Mouse (Mus musculus): Measurements from ENCODE around the gene Hapln2.

Gene Hapln2

DNA sequence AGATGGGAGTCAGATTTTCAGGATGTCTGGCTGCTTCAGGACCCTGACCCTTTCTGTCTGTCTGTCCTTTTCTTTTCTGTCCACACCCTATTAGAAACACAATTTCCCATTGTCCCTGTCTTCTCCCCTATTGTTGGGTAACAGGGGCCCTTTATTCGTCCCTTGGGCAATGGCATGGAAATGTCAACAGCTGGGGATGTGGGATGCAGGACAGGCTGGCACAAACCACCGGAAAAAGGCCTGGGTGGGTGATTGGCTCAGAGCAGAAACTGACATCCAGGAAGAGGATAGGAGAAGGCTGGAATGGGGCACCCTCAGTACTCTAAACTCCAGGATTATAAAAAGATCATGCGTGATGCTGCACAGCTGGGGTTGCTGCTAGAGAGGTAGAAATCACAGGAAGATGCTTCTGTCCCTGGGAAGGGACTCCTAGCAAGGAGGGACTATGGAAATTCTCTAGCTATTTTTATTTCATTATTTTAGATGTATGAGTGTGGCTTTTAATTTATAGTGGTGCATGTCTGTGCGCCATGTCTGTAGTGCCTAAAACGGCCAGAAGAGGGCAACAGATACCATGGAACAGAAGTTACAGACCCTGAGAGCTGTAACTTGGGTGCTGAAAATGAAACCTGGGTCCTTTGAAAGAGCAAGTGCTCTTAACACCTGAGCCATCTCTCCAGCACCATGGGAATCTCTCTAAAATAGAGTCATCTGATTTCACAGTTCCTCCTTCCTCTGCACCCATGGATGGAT is at the start of gene Hapln2:
Gene Hapln2 (minus strand): TSS at position 150 of the 753 bp plus-strand sequence.
- no peak for DNase-seq

DNA sequence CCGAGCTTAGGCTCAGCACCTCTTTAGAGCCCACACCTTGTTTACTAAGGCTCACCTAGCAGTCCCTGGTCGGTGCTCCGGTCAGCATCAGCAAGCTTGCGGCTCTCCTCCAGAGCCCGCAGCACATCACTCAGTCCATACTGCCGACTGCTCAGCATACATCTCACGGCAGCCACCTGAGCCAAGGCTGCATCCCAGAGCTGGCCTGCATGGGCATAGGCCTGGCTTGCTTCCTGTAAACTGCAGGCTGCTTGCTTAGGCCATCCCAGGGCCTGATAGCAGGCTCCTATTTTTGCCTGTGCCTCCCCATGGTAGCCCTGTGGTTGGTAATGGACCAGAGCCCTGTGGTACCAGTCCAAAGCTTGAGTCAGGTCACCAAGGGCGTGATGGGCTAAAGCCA is 47.4 kb upstream of the Hapln2 start:
- no peak for DNase-seq

DNA sequence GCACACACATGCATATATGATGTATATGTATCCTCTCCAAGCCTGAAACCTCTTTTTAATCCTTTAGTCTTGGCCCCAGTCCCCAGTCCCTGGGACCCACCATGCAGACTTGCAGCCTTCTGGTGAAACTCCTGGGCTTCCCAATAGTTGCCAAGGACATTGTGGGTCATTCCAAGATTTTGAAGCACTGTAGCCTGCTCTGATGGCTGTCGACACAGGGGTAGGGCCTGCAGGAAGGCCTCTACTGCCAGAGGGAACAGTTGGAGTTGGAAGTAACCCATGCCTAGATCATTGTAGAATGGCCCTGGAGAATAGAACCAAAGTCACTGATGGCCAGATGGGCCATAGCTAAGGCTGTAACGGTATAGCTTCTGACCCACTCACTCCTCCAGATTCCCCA is 47.0 kb upstream of the Hapln2 start:
- no peak for DNase-seq

DNA sequence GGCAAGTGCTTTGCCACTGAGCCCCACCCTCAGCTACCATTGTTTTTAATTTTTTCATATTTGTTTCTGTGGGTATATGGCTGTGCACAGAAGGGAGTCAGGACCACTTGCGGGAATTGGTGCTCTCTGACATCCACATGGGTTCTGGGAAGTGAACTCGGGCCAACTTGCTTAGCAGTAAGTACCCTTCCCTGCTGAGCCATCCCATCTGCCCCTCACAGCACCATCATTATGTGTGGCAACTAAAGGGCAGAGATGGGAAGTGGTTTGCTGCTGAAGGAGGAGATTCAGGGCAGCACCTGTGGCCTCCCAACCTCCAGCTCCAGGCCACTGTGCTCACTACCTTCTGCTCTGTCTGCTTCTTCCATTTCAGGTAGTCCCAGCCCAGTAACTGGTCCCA is 46.2 kb upstream of the Hapln2 start:
- no peak for DNase-seq

DNA sequence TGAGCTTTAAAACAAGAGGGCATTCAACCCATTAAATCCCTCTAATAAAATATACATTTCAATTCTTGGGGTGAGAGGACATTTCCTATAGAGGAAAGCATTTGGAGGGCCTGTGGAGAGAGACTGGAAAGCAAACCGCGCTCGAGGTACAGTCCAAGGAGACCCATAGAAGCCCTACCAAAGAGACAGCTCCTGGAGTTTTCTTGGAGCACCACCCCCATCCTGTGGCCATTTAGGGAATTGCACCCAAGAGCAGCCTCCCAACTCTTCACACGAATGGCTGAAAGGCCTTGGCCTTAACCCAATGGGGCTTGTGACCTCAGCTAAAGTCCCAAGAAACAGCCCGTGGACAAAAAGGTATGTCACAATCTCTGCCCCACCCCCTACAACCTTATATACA is 44.4 kb upstream of the Hapln2 start:
- peak; percentile 92 for DNase-seq

DNA sequence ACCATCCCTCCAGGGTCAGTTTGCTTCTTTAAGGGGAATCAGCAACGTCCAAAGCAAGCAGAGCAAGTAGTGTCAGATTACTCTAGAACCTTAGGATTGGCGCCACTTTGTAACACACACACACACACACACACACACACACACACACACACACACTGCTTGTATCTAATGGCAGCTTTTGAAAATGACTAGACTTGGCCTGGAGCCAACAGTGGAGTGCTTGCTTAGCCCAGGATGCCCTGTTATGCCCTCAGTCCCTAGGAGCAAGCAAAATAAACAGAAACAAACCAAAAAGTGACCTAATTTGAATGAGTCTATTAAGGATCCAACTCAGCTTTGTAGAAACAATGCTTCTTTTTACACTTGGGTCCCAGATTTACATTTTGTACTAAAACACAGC is 41.0 kb upstream of the Hapln2 start:
- DNase-seq: no peak

DNA sequence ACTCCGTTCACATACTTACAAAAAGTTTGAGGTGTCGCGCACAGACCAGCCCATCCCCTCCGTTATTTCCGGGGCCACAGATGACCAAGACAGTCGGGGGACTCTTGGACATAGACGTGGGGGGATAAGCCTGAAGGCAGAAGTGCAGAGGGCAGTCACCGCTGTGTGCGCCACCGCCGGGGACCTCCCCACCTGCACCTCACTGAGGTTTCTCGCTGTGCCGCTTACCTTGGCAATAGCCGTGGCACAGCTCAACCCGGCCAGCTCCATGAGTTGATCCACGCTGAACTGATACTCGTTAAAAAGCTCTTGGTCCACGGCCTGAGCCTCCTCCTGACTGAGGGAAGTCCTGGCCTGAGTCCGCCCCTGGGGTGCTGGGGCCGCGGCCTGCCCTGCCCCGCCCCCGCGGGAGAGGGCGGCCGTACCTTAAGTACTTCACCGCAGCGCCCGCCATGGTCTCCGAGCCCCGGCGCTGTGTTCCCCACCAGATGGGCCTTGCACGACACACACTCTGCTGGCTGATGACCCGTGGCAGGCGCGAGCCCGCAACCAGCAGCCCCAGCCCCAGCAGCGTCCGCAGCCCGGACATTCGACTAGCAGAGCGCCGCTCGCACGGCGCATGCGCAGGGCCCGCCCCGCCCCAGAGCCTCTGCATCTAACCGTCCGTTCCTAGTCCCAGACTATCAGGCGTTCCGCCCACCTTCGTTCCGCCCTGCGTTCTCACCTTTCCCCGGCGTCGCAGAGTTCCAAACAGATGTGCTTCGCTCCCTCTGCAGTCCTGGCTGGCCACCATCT is 30.7 kb upstream of the Hapln2 start, which contains the start of gene Naxe:
Gene Naxe (minus strand): TSS at position 594 of the 795 bp plus-strand sequence.
- DNase-seq: peak; percentile 80

DNA sequence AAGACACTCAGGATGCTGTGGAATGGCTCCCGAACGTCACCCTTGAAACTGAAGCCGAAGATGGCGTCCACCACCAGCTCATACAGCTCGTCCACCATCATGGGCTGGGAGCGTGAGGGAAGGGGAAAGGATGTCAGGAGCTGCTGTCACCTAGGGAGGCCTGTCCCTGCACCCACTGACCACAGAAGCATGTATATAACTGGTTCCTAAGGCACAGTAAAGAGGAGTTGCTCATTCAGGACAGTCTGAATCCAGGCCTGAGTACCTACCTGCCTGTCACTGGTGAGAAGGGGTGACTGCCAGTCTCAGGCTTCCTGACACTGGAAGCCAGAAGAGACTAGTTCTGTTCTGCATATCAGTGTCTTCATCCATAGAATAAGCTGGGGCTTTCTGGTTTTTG is 29.6 kb upstream of the Hapln2 start:
- DNase-seq: no peak

DNA sequence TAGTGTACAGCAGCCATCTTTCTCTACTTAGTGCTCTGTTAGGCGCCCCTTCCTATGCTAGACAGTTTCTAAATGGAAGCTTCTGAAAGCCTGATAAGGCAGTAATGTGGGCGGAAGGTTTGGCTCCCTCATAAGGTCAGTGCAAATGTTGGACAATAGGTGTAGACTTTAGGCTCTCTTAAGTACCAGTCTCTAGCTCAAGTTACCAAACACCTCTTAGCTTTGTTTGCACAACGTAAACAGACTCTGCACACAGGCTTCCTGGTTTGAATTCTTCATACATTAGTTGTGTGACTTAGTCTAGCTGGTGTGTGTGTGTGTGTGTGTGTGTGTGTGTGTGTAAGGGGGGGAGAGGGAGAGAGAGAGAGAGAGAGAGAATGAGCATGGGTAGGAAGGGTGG is 22.1 kb upstream of the Hapln2 start:
- DNase-seq: no peak

DNA sequence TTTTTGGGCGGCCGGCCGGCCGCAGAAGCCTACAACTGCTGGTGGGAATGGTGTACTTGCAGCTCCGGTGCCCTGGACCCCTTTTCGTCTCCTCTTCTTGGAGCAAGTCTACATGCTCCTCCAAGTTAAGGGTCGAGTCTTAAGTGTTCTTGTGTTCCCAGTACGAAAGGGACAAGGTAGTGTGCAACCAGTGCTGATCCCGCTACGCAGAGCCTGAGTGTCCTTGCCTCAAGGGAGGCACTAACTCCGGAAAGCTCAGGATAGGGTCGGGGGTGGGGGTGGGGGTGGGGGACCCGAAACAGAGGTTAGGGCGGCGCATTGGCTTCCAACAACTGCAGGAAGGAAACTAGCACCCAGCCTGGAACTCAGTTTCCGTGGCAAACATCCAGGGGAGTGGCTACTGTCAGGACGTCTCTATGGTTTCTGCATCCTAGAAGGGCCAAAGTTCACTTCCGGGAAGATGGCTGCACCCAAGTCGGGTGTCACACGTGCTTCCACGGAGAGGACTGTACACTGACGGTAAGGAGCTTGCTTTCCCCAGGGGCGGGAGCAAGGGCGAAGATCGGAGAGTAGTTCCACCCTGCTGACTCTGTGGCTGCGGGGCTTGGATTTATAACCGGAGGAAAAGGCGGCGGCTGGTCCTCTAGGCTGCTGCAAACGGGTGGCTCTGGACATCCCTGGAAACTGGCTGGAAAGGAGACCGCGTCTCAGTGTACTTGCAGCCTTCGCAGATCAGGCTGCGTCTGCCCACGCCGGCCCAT is 15.5 kb upstream of the Hapln2 start, which contains the start of gene Gpatch4:
Gene Gpatch4 (plus strand): TSS at position 448 of the 761 bp plus-strand sequence.
- peak; percentile 89 for DNase-seq

DNA sequence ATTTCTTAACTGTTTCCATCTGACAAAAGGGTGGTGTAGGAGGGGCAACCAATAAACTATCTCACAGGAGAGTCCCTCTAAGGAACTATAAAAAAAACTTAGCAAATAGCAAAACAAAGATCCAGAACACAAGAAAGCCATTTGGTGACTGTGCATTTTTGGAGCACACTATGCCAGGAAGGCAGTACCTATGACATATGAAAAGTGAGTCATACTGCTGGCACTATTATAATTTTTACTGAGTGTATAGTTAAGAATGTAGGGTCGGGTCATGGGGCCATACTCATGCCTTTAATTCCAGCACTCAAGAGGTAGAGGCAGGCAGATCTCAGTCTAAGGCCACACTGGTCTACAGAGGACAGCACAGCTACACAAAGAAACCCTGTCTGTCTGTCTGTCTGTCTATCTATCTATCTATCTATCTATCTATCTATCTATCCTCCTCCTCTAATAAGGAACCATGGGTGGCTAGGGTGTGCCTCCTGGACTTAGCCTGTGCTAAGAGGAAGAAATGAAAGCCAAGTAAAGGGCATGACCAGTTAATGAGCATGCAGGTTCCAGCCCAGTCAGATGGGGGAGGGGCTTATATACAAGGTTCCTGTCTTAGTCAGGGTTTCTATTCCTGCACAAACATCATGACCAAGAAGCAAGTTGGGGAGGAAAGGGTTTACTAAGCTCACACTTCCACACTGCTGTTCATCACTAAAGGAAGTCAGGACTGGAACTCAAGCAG is 8.3 kb upstream of the Hapln2 start:
- DNase-seq: no peak

DNA sequence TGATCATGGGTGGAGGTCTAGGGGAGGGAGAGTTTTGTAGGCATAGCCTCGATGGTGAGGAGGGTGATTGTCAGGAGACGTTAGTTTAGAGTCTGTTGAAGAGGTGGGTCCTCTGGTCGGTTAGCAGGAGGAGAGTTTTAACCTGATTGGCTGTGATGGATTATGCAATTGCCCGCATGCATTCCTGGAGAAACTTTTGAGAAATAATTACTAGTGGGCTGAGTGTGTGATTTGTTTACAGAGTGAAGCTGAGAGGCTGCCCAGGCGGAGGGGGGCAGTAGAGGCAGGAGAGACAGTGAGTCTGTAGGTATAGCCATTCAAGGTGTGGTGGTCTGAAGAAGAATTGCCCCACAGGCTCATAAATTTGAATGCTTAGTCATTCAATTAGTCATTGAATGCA is 6.1 kb upstream of the Hapln2 start:
- DNase-seq: no peak

DNA sequence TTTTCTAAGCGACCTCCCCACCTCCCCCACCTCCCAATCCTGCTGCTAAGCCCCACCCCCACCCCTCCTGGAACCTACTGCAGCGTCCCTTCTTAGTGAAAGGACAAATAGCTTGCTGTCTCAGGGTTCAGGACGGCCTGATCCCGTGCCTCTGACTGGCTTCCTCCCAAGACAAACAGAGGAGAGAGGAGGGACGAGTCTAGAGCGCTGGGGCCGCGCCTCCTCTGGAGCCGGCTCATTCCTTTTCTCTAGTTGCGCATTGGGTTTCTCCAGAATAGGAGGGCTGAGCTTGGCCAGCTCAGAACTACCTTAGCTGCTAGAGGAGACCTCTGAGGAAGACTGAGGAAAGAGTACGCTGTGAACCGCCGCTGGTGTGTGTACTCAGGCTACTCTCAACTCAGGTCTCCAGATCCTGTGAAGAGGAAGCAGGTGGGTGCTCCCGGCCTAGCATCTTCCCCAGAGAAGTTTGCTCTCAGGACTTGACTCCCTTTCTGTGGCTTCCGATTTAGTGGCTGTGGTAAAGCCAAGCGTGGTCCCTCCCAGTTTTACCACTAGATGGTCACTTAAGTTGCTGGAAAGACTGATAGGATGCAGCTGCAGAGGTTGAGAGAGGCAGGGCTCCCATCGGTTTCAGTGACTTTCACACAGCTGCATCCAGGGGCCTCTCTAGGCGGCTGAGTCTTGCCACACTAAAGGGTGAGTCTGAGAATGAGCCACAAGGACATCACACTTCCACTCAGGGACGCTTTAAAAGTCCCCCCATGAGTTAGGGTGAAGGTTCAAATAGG is 3.4 kb upstream of the Hapln2 start:
- no peak for DNase-seq

DNA sequence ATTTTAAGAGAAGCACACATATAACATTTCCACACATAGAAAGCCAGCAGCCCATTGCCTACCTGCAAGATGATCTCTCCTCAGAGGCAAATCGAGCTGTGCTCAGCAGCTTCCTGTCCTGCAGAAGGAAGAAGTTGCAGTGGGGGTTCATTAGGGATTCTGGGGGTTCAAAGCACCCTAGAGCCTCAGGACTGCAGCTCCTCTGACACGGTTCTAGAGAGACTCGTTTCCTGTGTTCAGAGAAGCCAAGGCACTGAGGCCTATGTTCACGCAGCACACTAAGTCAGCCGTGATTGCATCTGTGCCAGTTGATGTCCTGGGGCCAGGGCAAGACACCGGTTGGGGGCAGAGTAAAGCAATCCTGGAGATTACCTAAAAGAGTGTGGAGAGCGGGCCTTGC is 560 bp downstream of the Hapln2 start:
- no peak for DNase-seq

DNA sequence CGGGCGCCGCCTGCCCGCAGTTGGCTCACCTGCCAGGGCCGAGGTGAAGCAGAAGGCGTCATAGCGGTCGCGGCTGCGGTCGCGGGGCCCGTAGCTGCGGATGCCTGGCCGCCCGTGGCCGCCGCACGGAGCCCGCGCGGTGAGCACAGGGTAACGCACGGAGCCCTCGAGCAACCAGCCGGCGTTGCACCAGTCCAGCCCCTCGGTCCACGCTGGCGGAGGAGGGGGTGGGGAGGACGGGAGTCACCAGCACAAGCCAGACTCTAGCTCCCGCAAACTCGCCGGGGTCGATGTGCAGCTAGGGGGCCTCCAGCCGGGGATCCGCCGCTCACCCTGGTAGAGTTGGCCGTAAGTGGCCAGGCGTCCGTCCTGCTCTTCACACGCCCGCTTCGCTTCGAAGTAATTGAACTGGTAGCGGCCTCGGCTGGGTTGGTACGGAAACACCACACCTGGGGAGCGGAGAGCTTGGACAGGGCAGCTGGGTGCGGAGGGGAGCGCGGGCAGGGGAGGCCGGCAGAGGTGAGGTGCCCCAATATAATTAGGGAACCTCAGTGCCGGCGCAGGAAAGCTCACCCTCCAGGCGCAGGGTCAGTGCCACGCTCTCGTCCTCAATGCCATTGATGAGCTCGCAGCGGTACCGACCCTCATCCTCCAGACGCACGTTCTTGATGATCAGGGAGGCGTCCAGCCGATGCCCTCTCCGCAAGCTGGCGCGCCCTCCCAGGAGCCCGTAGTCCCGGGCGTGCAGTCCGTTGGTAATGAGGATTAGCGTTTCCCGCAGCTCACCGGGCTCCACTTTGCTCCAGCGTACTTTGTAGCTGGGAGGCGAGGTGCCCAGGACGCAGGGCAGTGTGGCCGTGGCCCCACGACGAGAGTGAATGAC is 4.0 kb downstream of the Hapln2 start:
- no peak for DNase-seq

DNA sequence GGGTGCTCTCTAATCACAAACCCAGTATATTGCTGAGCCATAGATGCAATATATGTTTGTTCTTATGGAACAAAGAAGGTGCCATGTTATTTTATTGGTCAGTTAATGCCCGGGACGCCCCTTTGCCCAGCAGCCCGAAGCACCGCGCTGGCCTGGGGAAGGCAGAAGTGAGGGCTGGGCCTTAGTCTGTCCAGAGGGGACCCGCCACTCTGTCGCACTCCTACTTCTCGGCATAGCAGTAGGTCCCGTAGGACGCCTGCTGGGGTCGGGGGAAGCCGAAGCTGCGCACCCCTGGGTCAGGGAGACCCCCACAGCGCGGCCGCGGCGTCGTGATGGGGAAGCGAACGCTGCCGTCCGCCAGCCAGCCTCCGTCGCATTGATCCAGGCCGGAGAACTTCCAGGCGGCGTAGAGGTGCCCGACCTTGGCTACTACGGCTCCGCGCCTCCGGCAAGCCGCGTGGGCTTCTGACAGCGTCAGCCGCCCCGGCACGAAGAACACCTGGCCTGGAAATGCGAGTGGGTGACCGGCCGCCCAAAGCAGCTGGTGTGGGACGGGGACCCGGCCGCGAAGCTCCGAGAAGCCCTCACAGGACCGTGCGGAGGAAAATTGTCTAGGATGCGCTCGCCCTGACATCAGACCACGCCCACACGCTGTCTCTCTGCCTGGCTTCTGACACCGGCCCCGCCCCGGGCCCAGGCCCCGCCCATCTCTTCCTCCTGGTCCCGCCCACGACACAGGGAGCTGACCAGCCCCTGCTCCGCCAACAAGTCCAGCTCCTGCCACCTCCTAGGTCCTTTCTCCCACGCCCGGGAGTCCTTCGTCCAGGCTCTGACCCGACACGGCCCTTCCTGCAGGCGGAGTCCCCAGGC is 4.8 kb downstream of the Hapln2 start:
- peak; percentile 91 for DNase-seq

DNA sequence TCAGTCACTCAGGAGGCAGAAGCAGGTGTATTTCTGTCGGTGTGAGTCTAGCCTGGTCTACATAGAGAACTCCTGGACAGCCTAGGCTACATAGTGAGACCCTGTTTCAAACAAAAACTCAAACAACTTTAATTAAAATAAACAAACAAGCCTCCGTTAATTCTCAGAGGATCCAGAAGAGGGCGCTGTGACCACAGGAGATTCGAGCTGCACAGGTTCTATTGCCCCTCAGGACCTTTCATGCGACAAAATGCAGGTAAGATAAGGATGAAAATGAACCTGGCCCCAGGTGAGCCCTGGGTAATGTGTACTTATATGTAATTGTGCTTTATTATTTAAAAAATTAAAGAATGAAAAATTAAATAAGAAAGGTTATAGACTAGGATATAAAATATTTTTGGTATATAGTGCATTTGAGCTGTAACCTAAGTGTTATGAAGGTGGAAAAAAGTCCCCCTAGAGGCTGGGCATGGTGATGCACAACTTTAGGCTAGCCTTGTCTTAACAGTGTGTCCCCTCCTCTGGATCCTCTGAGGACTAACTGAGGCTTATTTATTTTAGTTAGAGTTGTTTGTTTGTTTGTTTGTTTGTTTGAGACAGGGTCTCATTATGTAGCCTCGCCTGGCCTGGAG is 16.6 kb downstream of the Hapln2 start:
- DNase-seq: peak; percentile 44

DNA sequence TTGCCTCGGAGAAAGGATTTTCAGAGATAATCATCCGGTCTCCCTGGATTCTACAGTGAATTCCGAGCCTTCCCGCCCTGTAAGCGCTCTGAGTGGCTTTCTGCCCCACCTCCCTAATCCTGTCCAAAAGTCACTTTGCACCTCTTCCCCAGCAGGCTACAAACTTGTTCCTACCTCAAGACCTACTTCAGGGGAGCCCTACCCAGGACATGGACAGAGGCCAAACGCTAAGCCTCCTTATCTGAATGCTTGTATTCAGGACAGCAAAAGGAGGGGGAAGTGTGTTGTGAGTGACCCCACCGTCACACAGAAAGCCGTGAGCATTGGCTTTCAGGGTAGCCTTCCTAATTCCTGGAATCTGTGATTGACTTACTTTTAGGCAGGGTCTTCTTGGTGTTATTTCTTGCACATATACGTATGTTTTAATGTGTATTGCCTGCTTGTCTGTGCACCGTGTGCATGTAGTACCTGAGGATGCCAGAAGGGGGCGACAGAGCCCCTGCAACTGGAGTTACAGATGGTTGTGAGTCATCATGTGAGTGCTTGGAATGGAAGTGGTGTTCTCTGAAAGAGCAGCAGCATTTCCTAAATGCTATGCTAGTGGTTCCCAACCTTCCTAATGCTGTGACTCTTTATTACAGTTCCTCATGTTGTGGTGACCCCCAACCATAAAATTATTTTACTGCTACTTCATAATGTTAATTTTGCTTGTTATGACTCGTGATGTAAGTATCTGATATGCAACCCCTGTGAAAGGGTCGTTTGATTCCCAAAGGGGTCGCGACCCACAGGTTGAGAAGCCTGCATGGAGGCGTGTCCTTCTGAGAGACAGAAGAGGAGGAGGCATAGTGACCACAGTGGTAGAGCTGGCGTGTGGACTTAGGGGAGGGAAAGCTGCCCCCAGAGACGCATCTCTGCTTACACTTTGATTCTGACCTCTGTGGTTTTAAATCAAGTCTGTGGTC is 21.3 kb downstream of the Hapln2 start:
- no peak for DNase-seq

Data from cerebellum, adult 8-10 months (tissue).